9 mouse cellular contexts compared by ENCODE assay signal in genomic region chr19:61226928-61227854, GRCm38 (mm10). TPM values are rescaled to one million over a fixed set of nuclear protein-coding genes. Genes with fewer than 3 reads are reported as not detected.
A peak's percentile ranks its signal among the peaks of the same experiment; 100 is the strongest.
DNase-seq lines count a peak whose midpoint lies in the region; ATAC-seq and TF ChIP-seq lines count a peak whose summit lies in the region.
"Had no signal": no experiment of that assay in that cellular context is flagged by ENCODE, and none has a peak within 500 bp of the region (broad histone marks: within the 10 kb centered on the region; RNA-seq: fewer than 3 reads in every experiment).

No protein-coding gene starts in this region.

- peak overlapping the region; percentile 79 for H3K4me3 ChIP-seq in G1E (ENCODE audit: low read depth, low read length)
- peak overlapping the region; percentile 60 for H3K4me3 ChIP-seq in hindbrain, embryonic 11.5 days (ENCODE audit: low read depth, low read length)
- peak overlapping the region; percentile 51 for H3K4me3 ChIP-seq in lung, postnatal 0 days (ENCODE audit: low read depth, low read length)

- peaks cover 5% of the 10 kb centered on the region for H3K9me3 ChIP-seq in G1E (replicated peaks)
- H3K9me3 ChIP-seq in hindbrain, embryonic 11.5 days (ENCODE audit: control insufficient read depth, low read length), result no peaks in the 10 kb centered on the region
- H3K9me3 ChIP-seq in lung, postnatal 0 days (ENCODE audit: low read length), result peaks cover 6% of the 10 kb centered on the region; the same call in 1 of the 2 replicates

- WGBS in hindbrain, embryonic 11.5 days, result 2% methylated on average over 60 of the region's 71 CpGs
- 3% methylated on average over 52 of the region's 71 CpGs for WGBS in lung, postnatal 0 days

- peaks cover 18% of the 10 kb centered on the region for H3K36me3 ChIP-seq in G1E (replicated peaks)
- no peaks in the 10 kb centered on the region for H3K36me3 ChIP-seq in hindbrain, embryonic 11.5 days (ENCODE audit: control insufficient read depth, insufficient read depth, low read length)
- no peaks in the 10 kb centered on the region for H3K36me3 ChIP-seq in lung, postnatal 0 days (ENCODE audit: insufficient read depth, low read length)

- H3K27me3 ChIP-seq in G1E (ENCODE audit: insufficient read depth, low read length), result peaks cover 7% of the 10 kb centered on the region; the same call in 1 of the 2 replicates
- H3K27me3 ChIP-seq in hindbrain, embryonic 11.5 days (ENCODE audit: control insufficient read depth, insufficient read depth, low read length), result no peaks in the 10 kb centered on the region
- H3K27me3 ChIP-seq in lung, postnatal 0 days (replicated peaks; ENCODE audit: insufficient read depth, low read length), result no peaks in the 10 kb centered on the region

- H3K4me2 ChIP-seq in hindbrain, embryonic 11.5 days (replicated peaks; ENCODE audit: low read depth, low read length), result peak overlapping the region; percentile 57
- H3K4me2 ChIP-seq in lung, postnatal 0 days (replicated peaks; ENCODE audit: low read depth, low read length), result peak overlapping the region; percentile 52

- DNase-seq in G1E (ENCODE audit: low spot score), result peak; percentile 89
- peak; percentile 92 for DNase-seq in cerebellum, adult 9-11 months
- DNase-seq in frontal cortex, postnatal 10 days (ENCODE audit: low spot score in 2 of 2), result peak; percentile 91 to 93
- DNase-seq in hindbrain, embryonic 11.5 days (ENCODE audit: low spot score), result peak; percentile 90
- peak; percentile 96 for DNase-seq in layer of hippocampus, adult 9-11 months
- peak; percentile 96 for DNase-seq in lung, postnatal 0 days (ENCODE audit: low spot score)
- DNase-seq in ovary, postnatal 14 days (ENCODE audit: low spot score), result peak; percentile 90
- peak; percentile 80 to 86 for DNase-seq in thymus, postnatal 10 days (ENCODE audit: low spot score in 2 of 2)

- H3K4me1 ChIP-seq in G1E (ENCODE audit: insufficient read depth, low read depth, low read length), result peaks cover 19% of the 10 kb centered on the region
- no peaks in the 10 kb centered on the region for H3K4me1 ChIP-seq in hindbrain, embryonic 11.5 days (replicated peaks; ENCODE audit: control insufficient read depth, insufficient read depth, low read length)
- H3K4me1 ChIP-seq in lung, postnatal 0 days (ENCODE audit: insufficient read depth, low read depth, low read length), result no peaks in the 10 kb centered on the region

- peak overlapping the region; percentile 58 for H3K9ac ChIP-seq in hindbrain, embryonic 11.5 days (ENCODE audit: low read depth, low read length)
- peak overlapping the region; percentile 12 for H3K9ac ChIP-seq in lung, postnatal 0 days (replicated peaks; ENCODE audit: low read depth)

- peak; percentile 94 for ATAC-seq in G1E (ENCODE audit: extremely low read depth, insufficient number of reproducible peaks, low FRiP score, poor library complexity, severe bottlenecking)
- ATAC-seq in hindbrain, embryonic 11.5 days (ENCODE audit: low FRiP score), result peak; percentile 87
- ATAC-seq in lung, postnatal 0 days, result peak; percentile 75

- TF ChIP-seq EP300 in lung, postnatal 0 days (IDR thresholded peaks at IDR 0.05), result no peak

- no peak for TF ChIP-seq CTCF in G1E (IDR thresholded peaks at IDR 0.05; ENCODE audit: low read depth, low read length)
- no peak for TF ChIP-seq CTCF in lung, postnatal 0 days (IDR thresholded peaks at IDR 0.05)

- peak overlapping the region; percentile 69 for H3K27ac ChIP-seq in hindbrain, embryonic 11.5 days (ENCODE audit: low read depth, low read length)
- H3K27ac ChIP-seq in lung, postnatal 0 days (ENCODE audit: low read length), result peak overlapping the region; percentile 81

RNA-seq across cellular contexts. Expression of gene Csf2ra, which starts 1.0 kb away (rescaled TPM):
- total RNA-seq in G1E (2014; fragmentation: Nextera tagmentation), result 0.45 and 9.3 TPM in 2 replicates
- 1.1 and 1.5 TPM in 2 replicates for total RNA-seq in G1E (2017)
- 10.9 and 11.0 TPM in 2 replicates for polyA plus RNA-seq in G1E (2012)
- 15.6 and 18.5 TPM in 2 replicates for polyA plus RNA-seq in hindbrain, embryonic 11.5 days (2014; fragmentation: Nextera tagmentation; extraction: Ambion mirVana)
- 18.8 and 21.8 TPM in 2 replicates for polyA plus RNA-seq in lung, postnatal 0 days (2015; fragmentation: Nextera tagmentation; extraction: Ambion mirVana)

RNA-seq across cellular contexts. Expression of gene Gm6020, which starts 43.5 kb away (rescaled TPM):
- total RNA-seq in G1E (2014; fragmentation: Nextera tagmentation) (not detected in 2 replicates), G1E (2017) (not detected in 2 replicates)
- not detected in 2 replicates for polyA plus RNA-seq in G1E (2012)
- not detected in 2 replicates for polyA plus RNA-seq in hindbrain, embryonic 11.5 days (2014; fragmentation: Nextera tagmentation; extraction: Ambion mirVana)
- polyA plus RNA-seq in lung, postnatal 0 days (2015; fragmentation: Nextera tagmentation; extraction: Ambion mirVana), result not detected in 2 replicates
- total RNA-seq: left cerebral cortex, postnatal 36 days had no signal

RNA-seq across cellular contexts. Expression of gene Gm7102, which starts 51.1 kb away (rescaled TPM):
- not detected in 2 replicates for total RNA-seq in G1E (2014; fragmentation: Nextera tagmentation)
- total RNA-seq in G1E (2017), result 0.11 and 0.23 TPM in 2 replicates
- 0.04 and 0.14 TPM in 2 replicates for polyA plus RNA-seq in G1E (2012)
- polyA plus RNA-seq in hindbrain, embryonic 11.5 days (2014; fragmentation: Nextera tagmentation; extraction: Ambion mirVana), result 0.11 and 0.17 TPM in 2 replicates
- 0.08 and 0.10 TPM in 2 replicates for polyA plus RNA-seq in lung, postnatal 0 days (2015; fragmentation: Nextera tagmentation; extraction: Ambion mirVana)
- total RNA-seq: left cerebral cortex, postnatal 36 days had no signal

Comparison
In these comparisons a context has a peak if more than half of its experiments do, and no peak if none do; other contexts are left out.
1. Peak in every context shown above with its lines: DNase-seq, ATAC-seq, H3K4me3 ChIP-seq and H3K27ac ChIP-seq.